Mouse (Mus musculus): ENCODE results near the gene Abi1. TPM values are rescaled to one million over a fixed set of nuclear protein-coding genes. Genes with fewer than 3 reads are reported as not detected.

Abi1 gene
- polyA plus RNA-seq (2014; fragmentation: Illumina TruSeq; extraction: RNeasy Lipid Tissue Mini Kit (QIAGEN cat#74804); ENCODE audit: low read depth, low replicate concordance) = 453 TPM

DNA sequence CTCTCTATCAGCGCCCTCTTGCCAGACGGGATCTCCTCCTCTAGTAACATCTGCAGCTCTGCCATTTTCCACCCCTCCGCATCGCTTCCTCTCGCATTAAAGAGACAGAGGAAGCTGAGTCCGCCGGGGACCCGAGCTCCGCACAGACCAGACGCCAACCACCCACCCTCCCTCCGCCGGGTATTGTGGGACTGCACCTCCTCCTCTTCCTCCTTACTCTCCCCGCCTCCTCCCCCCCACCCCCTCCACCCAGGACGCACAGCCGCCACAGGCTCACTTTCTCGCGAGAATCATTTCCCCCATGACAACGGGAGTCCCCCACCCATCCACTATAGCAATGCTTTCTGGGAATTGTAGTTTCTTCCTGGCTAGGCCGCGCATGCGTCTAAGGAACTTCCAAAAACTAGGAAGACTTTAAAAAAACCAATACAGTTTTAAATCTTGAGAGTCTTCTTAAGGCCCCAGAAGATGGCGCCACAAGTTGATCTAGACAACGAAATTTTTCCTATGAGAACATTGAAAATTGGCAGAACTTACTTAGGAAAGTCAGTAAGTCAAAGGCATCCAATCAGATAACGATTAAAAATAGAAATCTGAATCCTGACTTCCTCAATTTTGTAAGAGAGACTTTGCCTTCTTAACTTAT is at the start of gene Abi1:
Gene Abi1 (minus strand): TSS at position 241 of the 646 bp plus-strand sequence.

DNA sequence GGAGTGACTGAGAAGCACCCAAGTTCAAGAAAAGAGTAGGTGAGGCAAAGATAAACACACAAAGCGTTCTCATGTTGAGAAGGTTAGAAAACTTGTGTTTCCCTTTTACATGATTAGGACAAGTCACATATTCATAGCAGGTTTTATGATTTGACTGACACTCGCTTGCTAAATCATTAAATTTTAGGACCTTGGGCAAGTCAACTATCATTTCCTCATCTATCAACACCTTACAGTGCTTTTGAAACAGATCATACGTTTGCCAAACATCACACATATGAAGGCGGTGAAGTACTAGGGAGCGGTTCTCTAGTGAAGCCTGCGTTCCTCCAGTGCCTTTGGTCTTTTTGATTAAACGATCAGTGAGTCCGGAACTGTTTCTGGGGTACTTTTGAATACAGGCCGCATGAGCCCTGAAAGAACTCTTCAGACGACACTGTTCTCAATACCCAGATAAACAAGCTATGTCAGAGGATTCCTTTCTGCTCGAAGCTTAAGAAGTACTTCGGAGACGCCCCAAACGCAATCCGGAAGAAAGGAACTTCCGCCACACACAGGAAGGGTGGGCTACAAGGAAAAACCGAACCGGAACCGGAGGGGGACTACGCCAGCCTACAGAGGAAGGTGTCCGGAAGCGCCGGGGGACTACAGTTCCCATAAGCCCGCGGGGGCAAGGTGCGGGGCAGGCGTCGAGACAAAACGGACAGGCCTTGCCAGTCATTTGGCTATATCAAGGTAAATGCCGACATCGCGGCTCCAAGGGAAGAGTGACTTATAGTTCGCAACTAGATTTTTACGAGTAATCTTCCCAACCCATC is 27.7 kb upstream of the Abi1 start, which contains the start of gene Acbd5:
Gene Acbd5 (plus strand): TSS at position 616 of the 818 bp plus-strand sequence.

GRCm38 (mm10) chr2:22895282-22896273 is 144.5 kb downstream of the Abi1 start, which contains the start of gene Pdss1:
TSS of gene Pdss1 (plus strand) at chr2:22895522.

Other genes with a start within 250 kb of the Abi1 start
- 97.7 TPM for gene Pdss1, start 144.7 kb downstream of the Abi1 start, polyA plus RNA-seq (2014; fragmentation: Illumina TruSeq; extraction: RNeasy Lipid Tissue Mini Kit (QIAGEN cat#74804); ENCODE audit: low read depth, low replicate concordance)
- 200 TPM for gene Acbd5, start 27.9 kb upstream of the Abi1 start, polyA plus RNA-seq (2014; fragmentation: Illumina TruSeq; extraction: RNeasy Lipid Tissue Mini Kit (QIAGEN cat#74804); ENCODE audit: low read depth, low replicate concordance)
- gene Mastl, start 115.8 kb upstream of the Abi1 start, polyA plus RNA-seq (2014; fragmentation: Illumina TruSeq; extraction: RNeasy Lipid Tissue Mini Kit (QIAGEN cat#74804); ENCODE audit: low read depth, low replicate concordance) = 17.0 TPM
- 286 TPM for gene Yme1l1, start 116.1 kb upstream of the Abi1 start, polyA plus RNA-seq (2014; fragmentation: Illumina TruSeq; extraction: RNeasy Lipid Tissue Mini Kit (QIAGEN cat#74804); ENCODE audit: low read depth, low replicate concordance)
- gene 4931423N10Rik, start 167.2 kb upstream of the Abi1 start, polyA plus RNA-seq (2014; fragmentation: Illumina TruSeq; extraction: RNeasy Lipid Tissue Mini Kit (QIAGEN cat#74804); ENCODE audit: low read depth, low replicate concordance) = 0.22 TPM

All from sigmoid colon, adult 10 weeks (tissue).